Mouse (Mus musculus): ENCODE data around the gene Grk6. TPM values are rescaled to one million over a fixed set of nuclear protein-coding genes. Genes with fewer than 3 reads are reported as not detected.
"Not testable (repeated sequence)": the region's sequence is repeated elsewhere in the genome, so short reads cannot be mapped to it uniquely, and the experiment has no call there.

Gene Grk6
- polyA plus RNA-seq, 1 experiment, result 44.1 TPM

- DNase-seq (ENCODE audit: low read depth), result no peak
Measured at GRCm38 (mm10) chr13:55426613-55427012, 18.3 kb upstream of the Grk6 start, which contains the start of gene F12. Gene F12, minus strand, starts transcription at chr13:55426793.

- DNase-seq (ENCODE audit: low read depth), result no peak
Measured at GRCm38 (mm10) chr13:55429226-55429888, 15.5 kb upstream of the Grk6 start.

- no peak for DNase-seq (ENCODE audit: low read depth)
Measured at GRCm38 (mm10) chr13:55430566-55430965, 14.3 kb upstream of the Grk6 start.

GRCm38 (mm10) chr13:55431889-55432685 is 12.8 kb upstream of the Grk6 start:
- no peak for DNase-seq (ENCODE audit: low read depth)

GRCm38 (mm10) chr13:55437111-55437629 is 7.7 kb upstream of the Grk6 start:
- not testable (repeated sequence) for DNase-seq (ENCODE audit: low read depth)

GRCm38 (mm10) chr13:55443799-55444285 is 1.0 kb upstream of the Grk6 start:
- no peak for DNase-seq (ENCODE audit: low read depth)

GRCm38 (mm10) chr13:55444286-55444936 is 461 bp upstream of the Grk6 start:
- DNase-seq (ENCODE audit: low read depth), result no peak

GRCm38 (mm10) chr13:55445361-55446091 is 654 bp downstream of the Grk6 start:
- no peak for DNase-seq (ENCODE audit: low read depth)

GRCm38 (mm10) chr13:55446483-55447105 is 1.7 kb downstream of the Grk6 start:
- no peak for DNase-seq (ENCODE audit: low read depth)

- no peak for DNase-seq (ENCODE audit: low read depth)
Measured at GRCm38 (mm10) chr13:55447543-55447943, 2.7 kb downstream of the Grk6 start.

GRCm38 (mm10) chr13:55448131-55448530 is 3.3 kb downstream of the Grk6 start:
- no peak for DNase-seq (ENCODE audit: low read depth)

GRCm38 (mm10) chr13:55449205-55449604 is 4.3 kb downstream of the Grk6 start:
- DNase-seq (ENCODE audit: low read depth), result no peak

GRCm38 (mm10) chr13:55449679-55450441 is 5.0 kb downstream of the Grk6 start:
- DNase-seq (ENCODE audit: low read depth), result no peak

GRCm38 (mm10) chr13:55450511-55450980 is 5.7 kb downstream of the Grk6 start:
- no peak for DNase-seq (ENCODE audit: low read depth)

GRCm38 (mm10) chr13:55451296-55451695 is 6.4 kb downstream of the Grk6 start:
- no peak for DNase-seq (ENCODE audit: low read depth)

GRCm38 (mm10) chr13:55451785-55452549 is 7.1 kb downstream of the Grk6 start:
- no peak for DNase-seq (ENCODE audit: low read depth)

GRCm38 (mm10) chr13:55462965-55463364 is 18.1 kb downstream of the Grk6 start:
- no peak for DNase-seq (ENCODE audit: low read depth)

GRCm38 (mm10) chr13:55463399-55464026 is 18.6 kb downstream of the Grk6 start:
- DNase-seq (ENCODE audit: low read depth), result no peak
